Mouse (Mus musculus) brain, embryonic 14.5 days (tissue): ENCODE results near the gene Ptcra.

ENCODE experiments used
- CTCF ChIP-seq: fragments of 200-500 bp; IDR thresholded peaks from 2 replicates; pipeline ENCODE4 v1.5.1; 2012; ENCODE audit warnings: inconsistent platforms, mild to moderate bottlenecking, moderate library complexity, borderline replicate concordance; ENCODE audit not compliant: insufficient read depth, insufficient read length; ENCODE audit errors: extremely low read depth
- POLR2A ChIP-seq: fragments of 200-500 bp; IDR thresholded peaks from 2 replicates; pipeline ENCODE4 v1.6.1; 2012; ENCODE audit warnings: mild to moderate bottlenecking, inconsistent platforms, borderline replicate concordance; ENCODE audit not compliant: poor library complexity, insufficient read depth, insufficient read length, severe bottlenecking; ENCODE audit errors: extremely low read depth

DNA sequence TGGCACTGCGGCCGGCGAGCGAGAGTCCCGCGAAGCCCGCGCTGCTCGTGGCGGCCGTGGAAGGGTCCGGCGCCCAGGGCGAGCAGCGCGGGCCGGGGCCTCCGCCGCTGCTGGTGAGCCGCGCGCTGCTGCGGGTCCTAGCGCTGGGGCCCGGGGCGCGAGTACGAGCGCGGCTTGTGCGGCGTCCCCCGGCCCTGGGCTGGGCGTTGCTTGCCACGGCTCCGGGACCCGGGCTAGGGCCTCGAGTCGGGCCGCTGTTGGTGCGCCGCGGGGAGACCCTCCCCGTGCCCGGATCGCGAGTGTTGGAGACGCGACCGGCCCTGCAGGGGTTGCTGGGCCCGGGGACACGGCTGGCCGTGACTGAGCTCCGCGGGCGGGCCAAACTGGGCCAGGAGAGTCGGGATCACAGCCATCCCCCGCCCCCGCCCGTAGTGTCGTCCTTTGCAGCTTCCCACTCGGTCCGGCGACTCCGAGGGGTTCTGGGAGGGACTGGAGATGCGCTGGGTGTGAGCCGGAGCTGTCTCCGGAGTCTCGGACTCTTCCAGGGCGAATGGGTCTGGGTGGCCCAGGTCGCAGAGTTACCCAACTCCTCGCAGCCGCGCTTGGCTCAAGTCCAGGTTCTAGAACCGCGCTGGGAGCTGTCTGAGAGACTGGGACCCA lies 51.8 kb downstream of the Ptcra start:
- TF ChIP-seq CTCF (no peak), POLR2A (no peak)
